In the genomic region with DNA sequence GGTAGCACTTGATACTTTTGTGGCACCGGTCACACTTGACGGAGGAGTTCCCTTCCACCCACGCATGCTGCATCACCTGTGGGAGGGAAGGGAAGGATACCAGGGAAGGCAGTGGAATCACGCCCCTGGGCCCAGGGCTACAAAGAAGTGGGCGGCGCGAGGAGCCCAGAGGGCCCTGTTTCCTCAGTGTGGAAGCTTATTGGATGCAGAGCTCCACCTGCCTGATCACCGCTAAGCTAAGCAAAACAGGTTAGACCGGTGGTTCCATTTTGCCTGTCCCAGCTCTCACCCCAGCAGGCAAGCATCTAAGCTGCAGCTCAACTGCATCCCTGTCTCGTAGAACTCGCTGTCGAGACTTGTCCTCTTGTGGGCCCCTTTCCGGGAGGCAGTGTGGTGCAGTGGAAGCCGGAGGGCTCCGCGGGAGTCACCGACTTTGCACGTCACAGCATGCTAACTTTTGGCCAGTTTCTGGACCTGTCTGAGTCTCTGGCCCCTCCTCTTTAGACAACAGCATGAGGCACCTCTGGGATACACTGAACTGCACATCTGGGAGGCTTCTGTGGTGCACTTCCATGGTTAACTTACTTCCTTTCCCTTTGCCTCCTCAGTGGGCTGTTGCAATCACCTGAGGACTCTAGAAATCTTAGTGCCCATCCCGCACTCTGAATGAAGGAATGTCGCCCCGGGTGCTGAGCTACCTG, we compare ENCODE assay signal across 11 mouse cellular contexts.
A peak's percentile ranks its signal among the peaks of the same experiment; 100 is the strongest.
DNase-seq lines count a peak whose midpoint lies in the region; ATAC-seq lines count a peak whose summit lies in the region.
"Had no signal": no experiment of that assay in that cellular context is flagged by ENCODE, and none has a peak within 500 bp of the region (broad histone marks: within the 10 kb centered on the region; RNA-seq: fewer than 3 reads in every experiment).

No protein-coding gene starts in this region.

- H3K27me3 ChIP-seq in limb, embryonic 13.5 days, result peaks cover 23% of the 10 kb centered on the region

- no peak overlapping the region for H3K9ac ChIP-seq in limb, embryonic 13.5 days
- H3K9ac ChIP-seq: midbrain, embryonic 12.5 days had no signal

- WGBS in limb, embryonic 13.5 days, result 41% methylated on average over 21 of the region's 21 CpGs

- peak; percentile 24 for DNase-seq in kidney, adult 9 months
- DNase-seq in kidney, adult 11 months, result no peak
- DNase-seq in fat pad, adult 2 months (ENCODE audit: extremely low read depth, low read depth, low spot score), result peak; percentile 52
- DNase-seq in testis, postnatal 10 days (ENCODE audit: low spot score), result peak; percentile 45
- DNase-seq in adrenal gland, postnatal 25 days, result no peak
- no peak for DNase-seq in ovary, postnatal 36 days (ENCODE audit: low spot score)
- no peak for DNase-seq in spleen, postnatal 14 days (ENCODE audit: low spot score in 2 of 2)
- DNase-seq: heart, adult 18-20 months had no signal

- H3K4me3 ChIP-seq in limb, embryonic 13.5 days, result no peak overlapping the region
- H3K4me3 ChIP-seq: midbrain, embryonic 12.5 days had no signal

- ATAC-seq in limb, embryonic 13.5 days (ENCODE audit: low FRiP score, low read depth), result peak; percentile 24; the same call in 1 of the 2 replicates
- ATAC-seq: hindbrain, postnatal 0 days had no signal

- H3K4me2 ChIP-seq in limb, embryonic 13.5 days (replicated peaks), result peak overlapping the region; percentile 25; the same call in 1 of the 2 replicates
- H3K4me2 ChIP-seq: midbrain, embryonic 12.5 days had no signal

- H3K36me3 ChIP-seq in limb, embryonic 13.5 days, result no peaks in the 10 kb centered on the region
- H3K36me3 ChIP-seq: midbrain, embryonic 12.5 days had no signal

- no peak overlapping the region for H3K27ac ChIP-seq in limb, embryonic 13.5 days
- H3K27ac ChIP-seq: hindbrain, postnatal 0 days; midbrain, embryonic 12.5 days had no signal

- 0 out of 2 replicates have a peak, but pooled peaks cover 2% of the 10 kb centered on the region for H3K4me1 ChIP-seq in limb, embryonic 13.5 days
- H3K4me1 ChIP-seq: midbrain, embryonic 12.5 days had no signal

- no peaks in the 10 kb centered on the region for H3K9me3 ChIP-seq in limb, embryonic 13.5 days
- H3K9me3 ChIP-seq: midbrain, embryonic 12.5 days had no signal

Comparison
In these comparisons a context has a peak if more than half of its experiments do, and no peak if none do; other contexts are left out.
1. DNase-seq: peak in kidney, adult 9 months (single experiment), fat pad, adult 2 months (single experiment) and testis, postnatal 10 days (single experiment); none in kidney, adult 11 months (single experiment), adrenal gland, postnatal 25 days (single experiment), ovary, postnatal 36 days (single experiment) and spleen, postnatal 14 days (0 of 2).